8 mouse cellular contexts compared by ENCODE assay signal in genomic region chr3:104510771-104511429, GRCm38 (mm10). TPM values are rescaled to one million over a fixed set of nuclear protein-coding genes. Genes with fewer than 3 reads are reported as not detected.
DNase-seq lines count a peak whose midpoint lies in the region; ATAC-seq and TF ChIP-seq lines count a peak whose summit lies in the region.

No protein-coding gene starts in this region.

- TF ChIP-seq POLR2A in testis, adult 2 months (IDR thresholded peaks at IDR 0.05; ENCODE audit: control insufficient read depth, low read depth, low read length) = no peak
- TF ChIP-seq POLR2A in limb, embryonic 14.5 days (IDR thresholded peaks at IDR 0.05; ENCODE audit: borderline replicate concordance, extremely low read depth, insufficient read depth, insufficient read length) = no peak

- H3K36me3 ChIP-seq in testis, adult 2 months (ENCODE audit: control insufficient read depth, insufficient read depth, low read length) = no peaks in the 10 kb centered on the region
- H3K36me3 ChIP-seq in limb, embryonic 14.5 days (ENCODE audit: control insufficient read depth, insufficient read depth, low read length) = no peaks in the 10 kb centered on the region
- H3K36me3 ChIP-seq in stomach, embryonic 15.5 days = no peaks in the 10 kb centered on the region

- peak overlapping the region; percentile 87 for H3K4me3 ChIP-seq in testis, adult 2 months (ENCODE audit: control insufficient read depth, low read depth, low read length)
- H3K4me3 ChIP-seq in limb, embryonic 14.5 days (replicated peaks; ENCODE audit: low read length) = peak overlapping the region; percentile 88
- peak overlapping the region; percentile 94 for H3K4me3 ChIP-seq in stomach, embryonic 15.5 days (replicated peaks)

- 0 out of 2 replicates have a peak, but pooled peaks have one; percentile 5 for ATAC-seq in cerebellum, adult (ENCODE audit: insufficient number of reproducible peaks, low FRiP score, low TSS enrichment)
- ATAC-seq in limb, embryonic 14.5 days (ENCODE audit: low FRiP score, low read depth) = no peak
- ATAC-seq in stomach, embryonic 15.5 days (ENCODE audit: insufficient read depth, low FRiP score, low read depth) = no peak; the same call in 1 of the 2 replicates

- no peaks in the 10 kb centered on the region for H3K9me3 ChIP-seq in limb, embryonic 14.5 days (ENCODE audit: control insufficient read depth, low read length)
- no peaks in the 10 kb centered on the region for H3K9me3 ChIP-seq in stomach, embryonic 15.5 days

- under 1% methylated on average over 14 of the region's 14 CpGs for WGBS in limb, embryonic 14.5 days
- WGBS in stomach, embryonic 15.5 days = under 1% methylated on average over 14 of the region's 14 CpGs

- H3K27ac ChIP-seq in testis, adult 2 months (ENCODE audit: control insufficient read depth, insufficient read depth, low read depth, low read length) = peak overlapping the region; percentile 79
- H3K27ac ChIP-seq in limb, embryonic 14.5 days (replicated peaks; ENCODE audit: low read depth, low read length) = peak overlapping the region; percentile 92
- H3K27ac ChIP-seq in stomach, embryonic 15.5 days = peak overlapping the region; percentile 92

- TF ChIP-seq CTCF in testis, adult 2 months (IDR thresholded peaks at IDR 0.05; ENCODE audit: control insufficient read depth, insufficient read depth, insufficient replicate concordance, low read depth, low read length) = no peak

- no peaks in the 10 kb centered on the region for H3K4me1 ChIP-seq in testis, adult 2 months (ENCODE audit: control insufficient read depth, insufficient read depth, low read length)
- H3K4me1 ChIP-seq in limb, embryonic 14.5 days (ENCODE audit: control insufficient read depth, insufficient read depth, low read length) = peaks cover 13% of the 10 kb centered on the region; the same call in 1 of the 2 replicates
- H3K4me1 ChIP-seq in stomach, embryonic 15.5 days = no peaks in the 10 kb centered on the region; the same call in 1 of the 2 replicates

- peak overlapping the region; percentile 68 for H3K4me2 ChIP-seq in limb, embryonic 14.5 days (replicated peaks; ENCODE audit: low read depth, low read length, severe bottlenecking)
- peak overlapping the region; percentile 55 for H3K4me2 ChIP-seq in stomach, embryonic 15.5 days

- DNase-seq in cerebellum, adult 8-10 months = no peak
- DNase-seq in testis, postnatal 10 days (ENCODE audit: low spot score) = no peak
- peak; percentile 6 for DNase-seq in limb, embryonic 14.5 days (ENCODE audit: low spot score)
- no peak for DNase-seq in thymus, postnatal 10 days (ENCODE audit: low spot score in 2 of 2)
- DNase-seq in cerebellum, adult 9-10 months = no peak

- no peaks in the 10 kb centered on the region for H3K27me3 ChIP-seq in testis, adult 2 months (ENCODE audit: control insufficient read depth, insufficient read depth, low read length)
- H3K27me3 ChIP-seq in limb, embryonic 14.5 days (ENCODE audit: control insufficient read depth, insufficient read depth, low read length) = no peaks in the 10 kb centered on the region
- H3K27me3 ChIP-seq in stomach, embryonic 15.5 days (replicated peaks) = no peaks in the 10 kb centered on the region

- peak overlapping the region; percentile 80 for H3K9ac ChIP-seq in limb, embryonic 14.5 days (ENCODE audit: low read depth, low read length, severe bottlenecking)
- H3K9ac ChIP-seq in stomach, embryonic 15.5 days = peak overlapping the region; percentile 82

RNA-seq across cellular contexts. Expression of gene Lrig2, which starts 0.8 kb away (rescaled TPM):
- 6.1 and 7.5 TPM in 2 replicates for polyA plus RNA-seq in testis, adult 2 months (2012; rRNA removed)
- 15.0 and 17.2 TPM in 2 replicates for polyA plus RNA-seq in limb, embryonic 14.5 days (2012; rRNA removed)
- 20.2 and 28.6 TPM in 2 replicates for polyA plus RNA-seq in limb, embryonic 14.5 days (2014; fragmentation: Nextera tagmentation; extraction: Ambion mirVana)
- 14.8 and 16.3 TPM in 2 replicates for polyA plus RNA-seq in stomach, embryonic 15.5 days (2015; fragmentation: Nextera tagmentation; extraction: Ambion mirVana)
